Comparison of ENCODE assay signal across 9 mouse cellular contexts in the genomic region with DNA sequence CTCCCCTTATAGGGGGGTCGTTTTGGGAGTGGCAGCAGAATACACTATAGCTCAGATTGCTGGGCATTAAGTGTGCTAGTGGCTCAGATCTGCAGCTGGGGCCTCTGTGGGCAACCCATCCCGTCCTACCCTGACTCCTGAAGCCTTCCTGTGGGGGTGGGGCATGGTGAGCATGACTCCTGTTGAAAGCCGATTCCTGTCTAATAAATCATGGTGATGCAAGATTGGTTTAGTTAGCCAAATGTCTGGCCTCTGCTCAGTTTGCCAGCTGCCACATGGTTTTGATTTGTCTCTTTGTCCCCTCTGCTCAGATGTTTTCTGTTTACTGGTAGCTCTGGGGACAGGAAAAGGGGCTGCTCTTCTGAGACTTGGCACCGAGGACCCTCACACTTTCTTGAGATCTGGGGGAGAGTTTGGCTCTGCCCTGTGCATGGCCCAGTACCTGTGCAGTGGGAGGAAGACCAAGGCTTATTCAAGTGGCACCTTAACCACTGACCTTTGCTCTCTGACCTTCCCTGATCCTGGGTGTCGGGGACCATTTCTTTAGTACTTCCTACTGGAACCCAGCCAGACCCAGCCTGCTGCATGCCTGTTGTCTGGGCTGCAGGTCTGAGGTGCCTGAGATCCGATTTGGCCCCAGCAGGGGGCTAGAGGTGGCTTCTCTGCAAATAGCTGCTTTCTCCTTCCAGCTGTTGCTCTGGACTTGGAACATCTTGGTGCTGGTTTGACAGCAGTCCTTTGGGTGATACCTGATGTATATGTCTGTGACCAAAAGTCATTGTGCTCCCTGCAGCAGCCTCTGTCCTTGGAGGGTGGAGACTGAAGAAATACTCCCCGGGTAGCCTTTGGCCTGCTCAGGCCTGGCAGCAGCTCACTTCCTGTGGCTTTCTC. TPM values are rescaled to one million over a fixed set of nuclear protein-coding genes. Genes with fewer than 3 reads are reported as not detected.
DNase-seq lines count a peak whose midpoint lies in the region; ATAC-seq and TF ChIP-seq lines count a peak whose summit lies in the region.
"Had no signal": no experiment of that assay in that cellular context is flagged by ENCODE, and none has a peak within 500 bp of the region (broad histone marks: within the 10 kb centered on the region; RNA-seq: fewer than 3 reads in every experiment).

No protein-coding gene starts in this region.

- H3K9me3 ChIP-seq in limb, embryonic 13.5 days = no peaks in the 10 kb centered on the region

- no peak for TF ChIP-seq CTCF in embryonic fibroblast, embryonic 13.5 days (IDR thresholded peaks at IDR 0.05; ENCODE audit: borderline replicate concordance, insufficient read depth, low read length)

- no peak overlapping the region for H3K4me3 ChIP-seq in embryonic fibroblast, embryonic 13.5 days (ENCODE audit: insufficient read depth, low read length)
- no peak overlapping the region for H3K4me3 ChIP-seq in limb, embryonic 13.5 days

- WGBS in limb, embryonic 13.5 days = 12% methylated on average over 7 of the region's 7 CpGs

- 0 out of 2 replicates have a peak overlapping the region, but pooled peaks have one; percentile 0 for H3K4me2 ChIP-seq in limb, embryonic 13.5 days (replicated peaks)

- no peak for TF ChIP-seq POLR2A in embryonic fibroblast, embryonic 13.5 days (IDR thresholded peaks at IDR 0.05; ENCODE audit: low read depth, low read length)

- 0 out of 2 replicates have a peak overlapping the region, but pooled peaks have one; percentile 31 for H3K9ac ChIP-seq in limb, embryonic 13.5 days

- ATAC-seq in limb, embryonic 13.5 days (ENCODE audit: low FRiP score, low read depth) = 0 out of 2 replicates have a peak, but pooled peaks have one; percentile 21
- ATAC-seq in inflammation-experienced regulatory T-cells, adult 6 months = no peak

- DNase-seq in heart, adult 11 months = peak; percentile 96
- no peak for DNase-seq in heart, postnatal 25 days (ENCODE audit: low spot score)
- DNase-seq in MN1 (ENCODE audit: low spot score) = peak; percentile 83
- no peak for DNase-seq in frontal cortex, postnatal 36 days (ENCODE audit: low spot score in 2 of 2)
- no peak for DNase-seq in layer of hippocampus, adult 8-10 months (ENCODE audit: low spot score in 2 of 2)

- peak overlapping the region; percentile 83 for H3K27ac ChIP-seq in embryonic fibroblast, embryonic 13.5 days (ENCODE audit: insufficient read depth, low read length)
- peak overlapping the region; percentile 69 for H3K27ac ChIP-seq in limb, embryonic 13.5 days

- peaks cover 23% of the 10 kb centered on the region for H3K4me1 ChIP-seq in embryonic fibroblast, embryonic 13.5 days (ENCODE audit: control insufficient read depth, insufficient read depth, low read length)
- H3K4me1 ChIP-seq in limb, embryonic 13.5 days = peaks cover 37% of the 10 kb centered on the region

- H3K27me3 ChIP-seq in limb, embryonic 13.5 days = no peaks in the 10 kb centered on the region

- intact Hi-C loops in heart, postnatal 25 days (cut with DNase I) = no loop called here

- no peaks in the 10 kb centered on the region for H3K36me3 ChIP-seq in limb, embryonic 13.5 days

RNA-seq across cellular contexts. Expression of a gene that starts 4.4 kb away (rescaled TPM):
- 10 to 100 TPM; 19.3 to 22.2 TPM for total RNA-seq in heart, postnatal 25 days (2021)
- 13.9 and 18.2 TPM in 2 replicates for polyA plus RNA-seq in embryonic fibroblast, embryonic 13.5 days (2011; ENCODE audit: insufficient read length, low read depth, missing spikeins)
- 9.2 and 9.3 TPM in 2 replicates for polyA plus RNA-seq in limb, embryonic 13.5 days (2015; fragmentation: Nextera tagmentation; extraction: Ambion mirVana)
- under 1 TPM in 1 of 3 experiments, not detected in 2; 0.57 TPM for polyA plus RNA-seq in inflammation-experienced regulatory T-cells, adult 6 months (2017; shearing (Covaris generic))
- 100 to 1,000 TPM; 402 to 444 (median 420) TPM for total RNA-seq in layer of hippocampus, adult 8-10 months (2022)
- total RNA-seq: CH12.LX had no signal

RNA-seq across cellular contexts. Expression of a gene that starts 12.8 kb away (rescaled TPM):
- total RNA-seq in heart, postnatal 25 days (2021) = 10 to 100 TPM; 15.5 to 16.5 TPM
- 5.5 and 9.2 TPM in 2 replicates for polyA plus RNA-seq in embryonic fibroblast, embryonic 13.5 days (2011; ENCODE audit: insufficient read length, low read depth, missing spikeins)
- 6.9 and 11.6 TPM in 2 replicates for polyA plus RNA-seq in limb, embryonic 13.5 days (2015; fragmentation: Nextera tagmentation; extraction: Ambion mirVana)
- 10 to 100 TPM; 27.5 to 40.7 (median 30.3) TPM for polyA plus RNA-seq in inflammation-experienced regulatory T-cells, adult 6 months (2017; shearing (Covaris generic))
- total RNA-seq in layer of hippocampus, adult 8-10 months (2022) = 10 to 100 TPM; 33.0 to 38.0 (median 35.2) TPM

RNA-seq across cellular contexts. Expression of a gene that starts 30.8 kb away (rescaled TPM):
- total RNA-seq in heart, postnatal 25 days (2021) = 10 to 100 TPM; 73.6 to 91.2 TPM
- 2.1 and 2.3 TPM in 2 replicates for polyA plus RNA-seq in embryonic fibroblast, embryonic 13.5 days (2011; ENCODE audit: insufficient read length, low read depth, missing spikeins)
- polyA plus RNA-seq in limb, embryonic 13.5 days (2015; fragmentation: Nextera tagmentation; extraction: Ambion mirVana) = 10.3 and 10.9 TPM in 2 replicates
- polyA plus RNA-seq in inflammation-experienced regulatory T-cells, adult 6 months (2017; shearing (Covaris generic)) = under 1 TPM in 1 of 3 experiments, not detected in 2; 0.35 TPM
- 10 to 100 TPM; 16.6 to 32.1 (median 21.9) TPM for total RNA-seq in layer of hippocampus, adult 8-10 months (2022)

RNA-seq across cellular contexts. Expression of a gene that starts 47.6 kb away (rescaled TPM):
- total RNA-seq in heart, postnatal 25 days (2021) = not detected
- not detected in 2 replicates for polyA plus RNA-seq in embryonic fibroblast, embryonic 13.5 days (2011; ENCODE audit: insufficient read length, low read depth, missing spikeins)
- polyA plus RNA-seq in limb, embryonic 13.5 days (2015; fragmentation: Nextera tagmentation; extraction: Ambion mirVana) = not detected in 2 replicates
- polyA plus RNA-seq in inflammation-experienced regulatory T-cells, adult 6 months (2017; shearing (Covaris generic)) = not detected
- not detected for total RNA-seq in layer of hippocampus, adult 8-10 months (2022)
- total RNA-seq: CH12.LX had no signal

RNA-seq across cellular contexts. Expression of a gene that starts 51.9 kb away (rescaled TPM):
- total RNA-seq in heart, postnatal 25 days (2021) = 10 to 100 TPM; 31.0 to 31.8 TPM
- 16.3 and 19.0 TPM in 2 replicates for polyA plus RNA-seq in embryonic fibroblast, embryonic 13.5 days (2011; ENCODE audit: insufficient read length, low read depth, missing spikeins)
- 30.7 and 34.1 TPM in 2 replicates for polyA plus RNA-seq in limb, embryonic 13.5 days (2015; fragmentation: Nextera tagmentation; extraction: Ambion mirVana)
- 1 to 10 TPM; 2.7 to 6.3 (median 2.9) TPM for polyA plus RNA-seq in inflammation-experienced regulatory T-cells, adult 6 months (2017; shearing (Covaris generic))
- 10 to 100 TPM; 46.3 to 57.9 (median 53.6) TPM for total RNA-seq in layer of hippocampus, adult 8-10 months (2022)

Comparison
In these comparisons a context has a peak if more than half of its experiments do, and no peak if none do; other contexts are left out.
1. DNase-seq: peak in heart, adult 11 months (single experiment) and MN1 (single experiment); none in heart, postnatal 25 days (single experiment), frontal cortex, postnatal 36 days (0 of 2) and layer of hippocampus, adult 8-10 months (0 of 2).